Mouse (Mus musculus) layer of hippocampus, adult 18-20 months (tissue): ENCODE data around the gene Ppid. TPM values are rescaled to one million over a fixed set of nuclear protein-coding genes. Genes with fewer than 3 reads are reported as not detected.

Source experiments
- DNase-seq, 2 experiments: peaks; one replicate each; pipeline ENCODE4 v3.0.0; 2022; ENCODE audit warnings: low spot score in 2 of 2
- long read RNA-seq: library from polyadenylated mRNA; stranded (forward); transcript quantifications from one replicate; pipeline ENCODE4 v2.0.0, GENCODE M21; 2021
- total RNA-seq, 2 experiments: library from RNA; stranded (reverse); gene quantifications; 2 replicates each; pipeline ENCODE4 v1.2.3; 2021

Ppid gene
- 10 to 100 TPM; 84.8 TPM for total RNA-seq
- long read RNA-seq, transcript Ppid-201 (10 exons, 1,752 nt), result major isoform, 79 of 97 reads
- long read RNA-seq, transcript Ppid-204 (9 exons, 3,777 nt), result minor isoform, 9 of 97 reads
- long read RNA-seq, partial matches to known transcripts, result 6 of 97 reads
- long read RNA-seq, other reads (novel, unspliced or antisense), result 3 of 97 reads

- DNase-seq, result peak; percentile 72 to 82
These were observed at the start of gene Ppid for GRCm38 (mm10) chr3:79590863-79591792. Ppid (plus strand) TSS chr3:79591342.

DNA sequence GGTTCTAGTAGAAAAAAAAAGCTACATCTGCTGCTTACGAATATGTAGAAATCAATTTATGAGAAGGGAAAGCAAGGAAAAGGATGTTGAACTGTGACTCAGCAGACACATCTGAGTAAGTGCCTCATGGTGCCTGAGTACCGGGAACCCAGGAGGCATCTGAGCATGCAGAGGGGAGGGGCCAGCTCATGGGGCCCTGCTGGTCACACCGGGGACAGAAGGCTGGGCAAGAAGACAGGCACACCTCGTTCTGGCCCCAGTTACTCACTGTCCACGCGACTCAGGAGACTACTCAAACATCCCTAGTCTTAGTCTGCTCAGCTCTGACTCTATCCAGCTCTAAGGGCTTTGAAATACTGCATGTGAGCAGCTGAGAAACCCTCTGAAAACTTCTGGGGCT lies 48.6 kb upstream of the Ppid start:
- DNase-seq, result no peak

DNA sequence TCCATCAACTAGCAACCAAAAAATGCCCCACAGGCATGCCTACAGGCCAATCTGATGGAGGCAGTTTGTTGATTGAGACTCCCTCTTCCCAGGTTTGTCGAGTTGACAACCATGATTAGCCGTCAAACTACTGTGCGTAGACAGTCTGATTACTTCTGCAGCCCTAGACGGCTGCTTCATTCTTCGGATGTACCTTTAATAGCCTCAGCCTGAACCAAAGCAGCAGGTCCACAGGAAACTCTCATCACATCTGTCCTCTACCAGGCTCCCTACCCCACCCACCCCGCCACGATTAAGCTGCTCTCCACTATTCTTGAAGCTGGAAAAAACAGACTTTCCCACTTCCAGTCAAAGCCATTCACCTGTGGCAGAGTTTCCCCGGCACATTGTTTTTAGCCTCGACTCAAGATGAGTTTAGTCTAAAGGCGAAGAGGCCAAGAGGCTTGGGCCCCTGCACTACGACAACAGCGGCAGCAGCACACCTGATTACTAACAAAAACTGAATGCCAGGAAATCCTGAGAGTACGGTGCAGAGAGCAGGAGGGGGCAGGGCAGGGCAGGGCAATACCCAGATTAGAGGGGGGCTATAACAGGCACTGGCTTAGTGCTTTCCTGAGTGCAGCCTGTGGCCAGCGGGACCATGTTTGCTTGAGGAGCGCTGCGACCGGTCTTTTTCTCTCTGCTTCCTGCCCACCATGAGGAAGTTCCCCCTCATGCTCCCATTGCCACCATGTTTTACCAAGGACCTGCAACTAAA lies 42.3 kb upstream of the Ppid start:
- no peak for DNase-seq

DNA sequence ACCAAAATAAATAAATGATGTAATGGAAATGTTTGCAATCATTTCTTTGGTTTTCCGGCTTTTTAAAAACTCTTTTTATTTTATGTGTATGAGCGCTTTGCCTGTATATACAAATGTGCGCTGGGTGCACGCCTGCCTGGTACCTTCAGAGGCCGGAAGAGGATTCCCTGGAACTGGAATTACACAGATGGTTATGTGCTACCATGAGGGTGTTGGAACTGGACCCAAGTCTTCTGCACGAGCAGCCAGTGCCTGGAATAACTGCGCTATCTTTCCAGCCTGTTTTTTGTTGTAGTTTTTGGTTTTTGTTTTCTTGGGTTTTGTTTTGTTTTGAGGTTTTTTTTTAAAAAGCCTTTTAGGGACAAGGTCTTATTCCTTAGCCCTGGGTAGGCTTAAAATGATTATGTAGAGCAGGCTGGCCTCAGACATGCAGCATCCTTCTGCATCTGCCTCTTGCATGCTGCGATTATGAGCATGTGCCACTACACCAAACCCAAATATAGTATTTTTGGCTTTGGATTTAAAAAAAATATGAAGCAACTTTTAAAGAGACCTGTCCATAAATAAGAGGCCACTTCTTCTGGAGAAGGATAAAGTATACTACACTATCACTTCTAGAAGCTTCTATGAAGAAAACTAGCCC lies 41.3 kb upstream of the Ppid start:
- DNase-seq, result peak in 1 of 2 experiments; percentile 53

GRCm38 (mm10) chr3:79551826-79552552 lies 39.2 kb upstream of the Ppid start:
- no peak for DNase-seq

DNA sequence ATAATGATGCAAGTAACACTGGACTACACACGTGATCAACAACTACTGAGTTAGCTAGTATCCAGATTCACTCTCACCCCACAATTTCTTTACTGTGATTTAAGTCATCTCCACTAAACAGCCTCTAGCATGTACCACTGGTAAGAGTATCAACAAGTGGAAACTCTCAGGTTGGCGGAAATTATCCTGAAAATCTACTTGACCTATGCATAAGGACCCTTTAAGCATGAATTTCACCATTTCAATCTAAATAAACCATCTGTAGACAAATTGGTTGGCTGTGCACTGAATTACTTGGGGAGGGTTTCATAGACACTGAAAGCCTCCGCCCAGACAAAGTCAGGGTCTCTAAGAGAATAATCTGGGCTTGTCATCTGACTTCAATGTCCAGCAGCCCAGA lies 37.4 kb upstream of the Ppid start:
- no peak for DNase-seq

- peak in 1 of 2 experiments; percentile 46 for DNase-seq
These were observed 36.1 kb upstream of the Ppid start for GRCm38 (mm10) chr3:79555061-79555460.

DNA sequence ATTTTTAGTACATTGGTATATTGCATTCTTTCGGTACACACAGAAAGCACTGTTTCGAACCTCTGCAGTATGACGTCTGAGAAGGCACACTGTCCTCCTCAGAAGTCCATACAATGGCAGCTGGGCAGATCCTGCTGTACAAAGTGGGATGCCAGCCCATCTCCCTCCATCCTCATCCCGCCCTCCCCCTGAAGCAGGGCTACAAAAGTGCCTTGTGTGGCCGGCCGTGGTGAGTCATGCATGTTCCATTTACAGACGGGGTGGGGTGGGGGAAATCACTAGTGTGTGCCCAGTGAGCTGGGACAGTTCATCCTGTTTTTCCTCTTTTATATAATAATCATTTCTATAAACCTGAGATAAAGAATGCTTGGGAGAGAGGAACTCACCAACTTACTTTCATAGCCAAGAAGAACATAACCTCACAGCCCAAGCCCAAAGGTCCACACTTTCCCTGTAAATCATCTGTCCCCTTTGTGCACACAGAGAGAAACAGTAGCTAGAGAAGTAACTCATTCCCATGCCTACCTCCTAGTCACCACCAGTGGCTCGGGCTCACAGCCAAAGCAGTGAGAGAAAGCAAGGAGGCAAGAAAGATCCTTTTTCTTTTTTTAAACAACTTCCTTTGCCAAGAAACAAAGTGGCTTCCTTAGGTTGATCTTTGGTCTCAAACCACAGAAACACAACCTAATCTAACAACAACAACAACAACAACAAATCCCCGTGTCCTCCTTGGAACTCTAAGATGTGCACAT lies 31.9 kb upstream of the Ppid start:
- no peak for DNase-seq

GRCm38 (mm10) chr3:79559773-79560045 lies 31.4 kb upstream of the Ppid start:
- no peak for DNase-seq

DNA sequence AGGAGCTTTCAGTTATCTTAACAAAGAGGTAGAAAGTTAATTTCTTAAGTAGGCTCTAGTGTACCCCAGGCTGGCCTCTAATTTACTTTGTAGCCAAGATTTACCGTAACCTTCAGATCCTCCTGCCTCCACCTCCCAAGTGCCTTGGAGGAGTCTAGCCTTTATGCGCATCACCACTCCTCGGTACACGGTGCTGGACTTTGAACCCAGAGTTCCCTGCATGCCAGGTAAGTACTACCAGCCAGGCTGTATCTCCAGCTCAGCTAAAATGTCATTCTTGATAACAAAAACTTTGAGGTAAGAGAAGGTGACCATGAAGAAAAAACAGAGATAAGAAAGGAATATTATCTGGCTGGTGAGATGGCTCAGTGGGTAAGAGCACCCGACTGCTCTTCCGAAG lies 30.6 kb upstream of the Ppid start:
- DNase-seq, result no peak

DNA sequence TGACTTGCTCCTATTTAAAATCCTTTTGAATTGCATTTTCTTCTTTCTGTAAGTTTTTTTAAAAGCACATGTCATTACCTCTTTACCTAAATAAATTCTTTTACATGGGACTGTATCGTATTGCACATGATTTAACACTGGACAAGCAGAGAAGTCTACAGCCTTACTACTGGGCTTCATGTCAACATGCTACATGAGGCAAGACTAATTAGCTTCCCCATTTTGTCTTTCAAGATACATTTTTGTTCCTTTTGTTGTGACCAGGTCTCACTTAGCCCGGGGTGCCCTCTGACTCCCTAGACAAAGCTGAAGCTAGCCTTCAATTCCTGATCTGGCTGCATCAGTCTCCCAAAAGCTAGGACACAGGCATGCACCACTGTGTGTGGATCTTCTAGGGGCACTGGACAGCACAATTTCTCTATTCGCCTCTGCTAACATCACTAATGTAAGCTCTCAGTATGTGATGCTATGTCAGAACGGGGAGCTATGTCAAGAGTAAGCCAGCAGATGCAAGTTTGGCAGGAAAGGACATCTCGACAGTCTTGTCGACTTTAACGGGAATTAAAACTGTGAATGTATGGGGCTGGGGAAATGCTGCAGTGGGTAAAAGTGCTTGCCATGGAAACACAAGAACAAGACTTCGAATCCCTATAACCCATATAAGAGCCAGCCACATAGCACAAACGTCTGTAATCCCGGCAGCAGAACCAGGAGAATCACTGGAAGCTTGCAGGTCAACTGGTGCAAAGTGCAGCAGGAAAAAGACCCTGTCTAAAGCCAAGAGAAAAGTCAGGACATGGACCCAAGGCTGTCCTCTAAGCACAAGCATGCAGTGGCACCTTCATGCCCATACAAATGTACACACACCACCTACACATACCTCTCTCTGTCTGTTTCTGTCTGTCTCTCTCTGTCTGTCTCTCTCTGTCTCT lies 29.1 kb upstream of the Ppid start:
- no peak for DNase-seq

DNA sequence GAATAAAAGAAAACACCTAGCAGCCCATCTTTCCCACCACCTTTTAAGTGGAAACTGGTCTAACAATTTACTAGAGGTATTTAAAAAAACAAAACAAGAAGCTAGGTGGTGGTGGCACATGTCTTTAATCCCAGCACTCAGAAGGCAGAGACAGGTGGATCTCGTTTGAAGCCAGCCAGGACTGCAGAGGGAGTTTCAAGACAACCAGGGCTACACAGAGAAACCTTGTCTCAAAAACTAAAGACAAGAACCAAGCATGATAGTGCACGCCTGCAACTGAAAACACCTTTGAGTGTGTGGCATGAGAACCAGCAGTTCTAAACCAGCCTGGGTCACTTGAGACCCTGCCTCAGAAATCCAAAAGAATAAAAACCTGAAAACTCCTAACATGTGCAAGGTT lies 27.6 kb upstream of the Ppid start:
- DNase-seq, result no peak

DNA sequence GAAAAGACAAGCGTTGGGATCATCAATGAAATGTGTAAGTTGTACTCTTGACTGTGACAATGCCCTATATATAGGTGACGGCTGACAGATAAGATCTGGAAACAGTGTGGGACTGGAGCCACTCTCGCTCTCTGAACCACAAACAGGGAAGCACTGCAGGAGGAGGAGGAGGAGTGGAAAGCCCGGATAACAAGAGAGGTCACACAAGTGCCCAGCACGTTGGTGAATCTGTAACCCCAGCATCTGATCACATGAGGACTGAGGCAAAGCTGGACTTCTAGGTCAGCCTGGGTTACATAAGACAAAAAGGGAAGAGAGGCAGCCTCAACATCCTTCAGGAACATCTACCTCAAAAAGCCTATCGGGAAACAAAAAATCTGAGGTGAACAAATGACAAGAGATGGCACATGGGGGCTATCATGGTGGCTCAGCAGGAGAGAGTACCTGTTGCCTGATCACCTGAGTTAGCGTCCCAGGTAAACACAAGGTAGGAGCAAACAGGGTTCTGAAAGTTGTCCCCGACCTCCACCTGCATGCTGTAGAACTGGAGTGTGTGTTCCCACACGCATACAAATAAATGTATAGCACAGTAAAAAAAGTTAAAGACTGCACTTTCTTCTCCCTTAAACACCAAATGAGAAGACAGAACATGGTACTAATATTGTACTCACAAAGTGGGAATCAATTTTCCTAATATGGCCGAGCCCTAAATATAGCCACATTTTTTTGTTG lies 26.1 kb upstream of the Ppid start:
- DNase-seq, result no peak

- peak; percentile 19 to 41 for DNase-seq
These were observed 24.1 kb upstream of the Ppid start for GRCm38 (mm10) chr3:79566716-79567691.

DNA sequence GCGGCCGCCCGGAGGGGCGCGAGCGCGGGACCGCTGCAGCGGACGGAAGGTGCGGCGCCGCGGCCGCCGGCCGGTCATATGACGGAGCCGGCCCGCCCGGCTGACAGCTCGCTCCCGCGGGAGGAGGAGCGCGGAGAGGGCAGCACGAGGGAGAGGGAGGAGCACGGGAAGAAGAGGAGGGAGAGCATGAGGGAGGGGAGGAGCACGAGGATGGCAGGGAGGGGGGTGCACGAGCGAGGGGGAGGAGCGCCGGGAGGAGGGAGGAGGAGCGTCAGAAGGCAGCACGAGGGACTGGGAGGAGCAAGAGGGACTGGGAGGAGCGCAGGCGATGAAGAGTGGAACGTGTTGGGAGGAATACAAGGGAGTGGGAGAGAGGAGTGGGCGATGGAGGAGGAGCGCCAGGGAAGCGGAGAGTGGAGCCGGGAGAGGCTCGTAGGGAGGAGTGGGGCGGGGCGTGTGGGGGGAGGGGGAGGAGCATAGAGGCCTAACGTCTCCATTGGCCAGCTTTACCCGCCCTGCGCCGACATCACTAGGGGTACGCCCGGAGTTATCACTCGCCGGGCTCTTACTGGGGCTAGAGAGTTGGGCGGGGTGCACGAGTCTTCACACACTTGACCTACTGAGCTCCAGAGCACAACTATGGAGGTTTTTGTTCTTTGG lies 23.3 kb upstream of the Ppid start, which contains the start of gene Fnip2:
Gene Fnip2, minus strand, starts transcription at position 94 of the 660 bp plus-strand sequence.
- peak; percentile 88 to 92 for DNase-seq

- DNase-seq, result no peak
These were observed 22.4 kb upstream of the Ppid start for GRCm38 (mm10) chr3:79568629-79569350.
